Mouse (Mus musculus) ES-Bruce4 (cell line): ENCODE results near the gene Clk4. TPM values are rescaled to one million over a fixed set of nuclear protein-coding genes. Genes with fewer than 3 reads are reported as not detected.

Experiments
- H3K27ac ChIP-seq: 2 replicates; pipeline ENCODE4 v1.5.1; 2012; ENCODE audit warnings: low read length, inconsistent platforms; ENCODE audit not compliant: insufficient read depth
- H3K27me3 ChIP-seq: 2 replicates; pipeline ENCODE4 v1.6.1; 2012; ENCODE audit warnings: mild to moderate bottlenecking, low read length, inconsistent platforms; ENCODE audit not compliant: control insufficient read depth, poor library complexity, insufficient read depth, severe bottlenecking
- H3K36me3 ChIP-seq: 2 replicates; pipeline ENCODE4 v1.6.1; 2012; ENCODE audit warnings: inconsistent platforms, mild to moderate bottlenecking, low read length, moderate library complexity; ENCODE audit not compliant: control insufficient read depth, poor library complexity, insufficient read depth, severe bottlenecking
- H3K4me1 ChIP-seq: one replicate; pipeline ENCODE4 v1.8.1; 2011; ENCODE audit warnings: low read length; ENCODE audit not compliant: control insufficient read depth, insufficient read depth
- H3K4me3 ChIP-seq: 2 replicates; pipeline ENCODE4 v1.5.1; 2011; ENCODE audit warnings: low read depth, mild to moderate bottlenecking, low read length
- H3K9ac ChIP-seq: 2 replicates; pipeline ENCODE4 v1.6.1; 2012; ENCODE audit warnings: low read depth, mild to moderate bottlenecking, inconsistent platforms; ENCODE audit not compliant: poor library complexity, severe bottlenecking
- H3K9me3 ChIP-seq: replicated peaks from 2 replicates; pipeline ENCODE4 v1.6.1; 2012; ENCODE audit warnings: mild to moderate bottlenecking, low read length, inconsistent platforms; ENCODE audit not compliant: control insufficient read depth, poor library complexity, insufficient read depth, severe bottlenecking
- CTCF ChIP-seq: IDR thresholded peaks from one replicate; pipeline ENCODE4 v1.8.1; 2011; ENCODE audit warnings: low read depth, low read length
- EP300 ChIP-seq: IDR thresholded peaks from 2 replicates; pipeline ENCODE4 v1.6.1; 2011; ENCODE audit warnings: low read depth, low read length; ENCODE audit not compliant: insufficient read depth
- POLR2A ChIP-seq: IDR thresholded peaks from one replicate; pipeline ENCODE4 v1.8.1; 2011; ENCODE audit warnings: low read length; ENCODE audit not compliant: insufficient read depth
- polyA plus RNA-seq: library from polyadenylated mRNA; stranded (reverse); fragments of >200 nt; gene quantifications from 2 replicates; pipeline ENCODE4 v1.2.4, GENCODE M21; 2011; ENCODE audit warnings: low read depth; ENCODE audit not compliant: missing spikeins, insufficient read depth, insufficient read length

The Clk4 gene
- polyA plus RNA-seq, 1 experiment: 68.9 TPM

- 0 out of 2 replicates have a peak, but pooled peaks cover 1% of the 10 kb centered on the region for H3K27me3 ChIP-seq
Measured at GRCm38 (mm10) chr11:51320609-51321008, 59.1 kb downstream of the Clk4 start.

DNA sequence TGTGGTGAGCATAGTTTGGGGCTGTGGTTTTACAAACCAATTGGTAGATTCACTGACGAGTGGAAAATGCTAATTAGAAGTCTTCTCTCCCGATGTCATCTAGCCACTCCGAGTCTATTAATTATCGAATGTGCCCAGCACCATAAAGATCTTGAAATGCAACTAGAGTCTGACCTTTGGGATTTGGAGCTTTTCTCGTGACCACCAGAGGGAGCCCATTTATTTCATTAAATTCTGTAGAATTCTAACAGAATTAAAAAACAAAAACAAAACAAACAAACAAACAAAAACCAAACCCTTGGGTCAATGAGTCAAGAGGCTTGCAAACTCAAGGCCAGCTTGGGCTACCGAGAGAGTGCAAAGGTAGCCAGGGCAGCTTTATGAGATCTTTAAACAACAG, 65.4 kb downstream of the Clk4 start:
- no peaks in the 10 kb centered on the region for H3K36me3 ChIP-seq
- H3K27me3 ChIP-seq: no peaks in the 10 kb centered on the region
- no peak overlapping the region for H3K27ac ChIP-seq
- no peak for TF ChIP-seq EP300
- TF ChIP-seq POLR2A: no peak
- no peak for TF ChIP-seq CTCF
- no peak overlapping the region for H3K9ac ChIP-seq
- H3K4me3 ChIP-seq: no peak overlapping the region
- H3K4me1 ChIP-seq: no peaks in the 10 kb centered on the region
- no peaks in the 10 kb centered on the region for H3K9me3 ChIP-seq

More at GRCm38 (mm10) chr11:51320609-51321008, 59.1 kb downstream of the Clk4 start:
- H3K27ac ChIP-seq: no peak overlapping the region
- no peaks in the 10 kb centered on the region for H3K4me1 ChIP-seq
- no peak overlapping the region for H3K9ac ChIP-seq
- TF ChIP-seq CTCF: no peak
- TF ChIP-seq POLR2A: no peak
- TF ChIP-seq EP300: no peak
- no peaks in the 10 kb centered on the region for H3K36me3 ChIP-seq
- H3K4me3 ChIP-seq: no peak overlapping the region
- H3K9me3 ChIP-seq: no peaks in the 10 kb centered on the region

DNA sequence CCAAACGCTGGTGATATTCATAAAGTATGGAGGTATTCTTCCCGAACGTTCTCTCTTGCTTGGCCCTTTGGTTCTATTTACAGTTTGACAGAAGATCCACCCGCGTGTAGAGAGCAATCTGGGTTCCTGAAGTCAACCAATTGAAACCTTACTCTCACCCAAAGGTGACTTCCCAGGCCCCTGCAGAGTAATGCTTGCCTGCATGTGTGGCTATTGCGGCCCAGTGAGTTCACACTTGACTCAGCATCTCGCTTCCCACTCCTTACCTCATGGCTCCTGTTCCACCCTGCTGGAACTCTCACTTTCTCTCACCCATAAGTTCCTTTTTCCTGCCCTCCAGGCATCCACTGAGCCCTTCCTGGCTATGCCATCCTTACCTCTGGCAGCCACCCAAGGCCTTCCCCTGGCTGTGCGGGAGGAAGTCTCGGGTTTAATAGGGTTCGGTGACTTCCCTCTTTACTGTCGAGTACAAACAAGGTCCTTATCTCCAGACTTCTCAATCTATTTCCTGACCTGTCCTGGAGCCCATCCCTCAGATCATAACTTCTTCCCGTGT, 66.9 kb downstream of the Clk4 start:
- no peak overlapping the region for H3K9ac ChIP-seq
- TF ChIP-seq POLR2A (no peak), EP300 (no peak)
- H3K4me1 ChIP-seq: no peaks in the 10 kb centered on the region
- H3K9me3 ChIP-seq: no peaks in the 10 kb centered on the region
- no peak overlapping the region for H3K4me3 ChIP-seq
- no peaks in the 10 kb centered on the region for H3K36me3 ChIP-seq
- H3K27ac ChIP-seq: no peak overlapping the region
- H3K27me3 ChIP-seq: no peaks in the 10 kb centered on the region

GRCm38 (mm10) chr11:51329837-51330714, 68.5 kb downstream of the Clk4 start:
- Histone ChIP-seq H3K4me1 (no peaks in the 10 kb centered on the region), H3K27ac (no peak overlapping the region), H3K27me3 (no peaks in the 10 kb centered on the region), H3K36me3 (no peaks in the 10 kb centered on the region), H3K9ac (no peak overlapping the region), H3K9me3 (no peaks in the 10 kb centered on the region), H3K4me3 (no peak overlapping the region)
- no peak for TF ChIP-seq EP300
- no peak for TF ChIP-seq CTCF
- no peak for TF ChIP-seq POLR2A

Other genes starting within 250 kb of the Clk4 start
- gene Olfr54, start 247.5 kb upstream of the Clk4 start, polyA plus RNA-seq: 0.16 TPM in 1 of 2 replicates, not detected in the other
- not detected in 2 replicates for gene Olfr1375, start 213.6 kb upstream of the Clk4 start, polyA plus RNA-seq
- gene Zfp354a, start 202.5 kb upstream of the Clk4 start, polyA plus RNA-seq: 3.5 and 3.9 TPM in 2 replicates
- gene Gm12569, start 41.3 kb upstream of the Clk4 start, polyA plus RNA-seq: 3.2 and 4.1 TPM in 2 replicates
- gene BC049762, start 1.3 kb downstream of the Clk4 start, polyA plus RNA-seq: not detected in 2 replicates
- gene Col23a1, start 28.2 kb downstream of the Clk4 start, polyA plus RNA-seq: 0.55 and 0.76 TPM in 2 replicates